Mouse (Mus musculus) lung, adult 2 months (tissue): ENCODE results near the gene 4931414P19Rik.

ENCODE experiments used
- CTCF ChIP-seq: fragments of 200-500 bp; IDR thresholded peaks from 2 replicates; pipeline ENCODE4 v1.5.1; 2011; ENCODE audit warnings: mild to moderate bottlenecking, low read length, control low read depth; ENCODE audit not compliant: insufficient read depth
- POLR2A ChIP-seq: fragments of 200-500 bp; IDR thresholded peaks from 2 replicates; pipeline ENCODE4 v1.6.1; 2011; ENCODE audit warnings: low read depth, mild to moderate bottlenecking, control low read depth, low read length, borderline replicate concordance; ENCODE audit errors: extremely low read depth

DNA sequence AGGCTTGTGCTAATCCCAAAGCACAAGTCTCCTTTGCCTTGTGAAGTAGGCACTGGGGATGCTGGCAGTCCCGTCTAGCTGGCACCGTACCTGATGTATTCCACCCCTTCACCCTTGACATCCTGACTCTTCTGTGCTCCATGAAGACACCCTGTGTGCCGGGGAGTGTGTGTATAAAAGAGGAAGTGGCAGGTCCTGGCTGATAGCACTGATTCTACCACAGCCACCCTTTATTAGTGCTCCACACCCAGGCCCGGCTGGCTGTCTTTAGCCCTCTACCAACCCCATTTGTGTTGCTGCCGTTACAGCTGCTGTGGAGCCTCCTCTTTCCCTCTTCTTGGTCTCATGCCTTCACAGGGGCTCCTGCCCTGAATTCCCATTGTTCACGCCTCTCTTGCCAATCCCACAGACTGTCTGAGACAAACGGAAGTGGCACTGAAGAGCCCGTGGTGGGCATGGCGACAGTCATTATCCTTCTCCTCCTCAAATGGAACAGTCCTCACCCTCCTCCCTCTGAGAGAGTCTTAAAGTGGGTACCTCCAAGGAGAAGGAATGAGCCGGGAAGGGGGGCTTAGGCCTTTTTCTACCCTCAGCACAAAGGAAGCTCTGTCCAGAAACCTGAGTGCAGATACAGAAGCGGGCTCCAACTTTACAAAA lies 24.9 kb upstream of the 4931414P19Rik start:
- no peak for TF ChIP-seq POLR2A
- no peak for TF ChIP-seq CTCF
